Mouse (Mus musculus) liver, embryonic 14.5 days (tissue): ENCODE measurements around the gene H2-T23.

ENCODE experiments used
- CTCF ChIP-seq: IDR thresholded peaks from 2 replicates; pipeline ENCODE4 v1.5.1; 2016; ENCODE audit warnings: antibody characterized with exemption, low read depth, control low read depth
- EP300 ChIP-seq: IDR thresholded peaks from 2 replicates; pipeline ENCODE4 v1.6.1; 2016; ENCODE audit warnings: antibody characterized with exemption, low read depth

DNA sequence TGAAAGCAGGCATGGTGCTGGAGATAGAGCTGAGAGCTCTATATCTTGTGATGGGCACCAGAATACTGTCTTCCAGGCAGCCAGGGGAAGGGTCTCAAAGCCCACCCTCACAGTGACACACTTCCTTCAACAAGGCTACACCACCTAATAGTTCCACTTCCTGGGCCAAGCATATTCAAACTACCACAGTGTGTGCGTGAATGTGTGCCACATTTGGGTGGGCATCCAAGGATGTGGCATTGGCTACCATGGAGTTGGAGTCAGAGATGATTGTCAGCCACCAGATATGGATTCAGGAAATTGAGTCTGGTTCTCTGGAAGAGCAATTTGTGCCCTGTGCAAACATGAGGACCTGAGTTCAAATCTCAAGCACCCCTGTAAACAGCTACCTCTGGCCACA, 11.3 kb downstream of the H2-T23 start:
- no peak for TF ChIP-seq EP300
- no peak for TF ChIP-seq CTCF
